Mouse (Mus musculus) liver, adult 2 months (tissue): ENCODE data around the gene Gm6176. TPM values are rescaled to one million over a fixed set of nuclear protein-coding genes. Genes with fewer than 3 reads are reported as not detected.
"Not testable (repeated sequence)": the region's sequence is repeated elsewhere in the genome, so short reads cannot be mapped to it uniquely, and the experiment has no call there.

Source experiments
- DNase-seq: peaks from one replicate; pipeline ENCODE4 v3.0.0-alpha.2; 2011; ENCODE audit warnings: low read depth, low spot score; ENCODE audit errors: extremely low read depth
- H3K27ac ChIP-seq: fragments of 200-500 bp; replicated peaks from 2 replicates; pipeline ENCODE4 v1.5.1; 2012; ENCODE audit warnings: low read depth, mild to moderate bottlenecking, control low read depth, inconsistent platforms, low read length; ENCODE audit not compliant: insufficient read depth
- H3K27me3 ChIP-seq: fragments of 200-500 bp; 2 replicates; pipeline ENCODE4 v1.6.1; 2012; ENCODE audit warnings: mild to moderate bottlenecking, moderate library complexity, low read length, inconsistent platforms; ENCODE audit not compliant: control insufficient read depth, insufficient read depth
- H3K36me3 ChIP-seq: fragments of 200-500 bp; 2 replicates; pipeline ENCODE4 v1.6.1; 2012; ENCODE audit warnings: low read length, inconsistent platforms; ENCODE audit not compliant: control insufficient read depth, insufficient read depth
- H3K4me1 ChIP-seq: fragments of 200-500 bp; 2 replicates; pipeline ENCODE4 v1.6.1; 2011; ENCODE audit warnings: low read length; ENCODE audit not compliant: control insufficient read depth, insufficient read depth
- H3K4me3 ChIP-seq: fragments of 200-500 bp; 2 replicates; pipeline ENCODE4 v1.5.1; 2011; ENCODE audit warnings: low read depth, mild to moderate bottlenecking, control low read depth, low read length, moderate library complexity; ENCODE audit not compliant: insufficient read depth
- H3K79me2 ChIP-seq: fragments of 200-500 bp; 2 replicates; pipeline ENCODE4 v1.6.1; 2012; ENCODE audit warnings: inconsistent platforms, mild to moderate bottlenecking, low read length, moderate library complexity; ENCODE audit not compliant: control insufficient read depth, insufficient read depth
- H3K9ac ChIP-seq: fragments of 200-500 bp; 2 replicates; pipeline ENCODE4 v1.6.1; 2012; ENCODE audit warnings: low read depth, mild to moderate bottlenecking, control low read depth, inconsistent platforms, low read length
- WGBS: fragments of 180-500 bp; shearing (Covaris S2); methylation state at CpG from one replicate; pipeline ENCODE4 v1.1.7; 2018; 5-methylcytosine and 5-hydroxymethylcytosine counted together
- polyA plus RNA-seq: library from polyadenylated mRNA; depleted of rRNA; stranded (reverse); fragments of >200 nt; gene quantifications from 2 replicates; pipeline ENCODE4 v1.2.3, GENCODE M21; 2012; rRNA removed
- total RNA-seq: library from RNA; depleted of rRNA; stranded (reverse); fragments of >200 nt; gene quantifications from 2 replicates; pipeline ENCODE4 v1.2.3, GENCODE M21; 2014; rRNA removed

Gm6176 gene
- not detected in 2 replicates for total RNA-seq
- not detected in 2 replicates for polyA plus RNA-seq

DNA sequence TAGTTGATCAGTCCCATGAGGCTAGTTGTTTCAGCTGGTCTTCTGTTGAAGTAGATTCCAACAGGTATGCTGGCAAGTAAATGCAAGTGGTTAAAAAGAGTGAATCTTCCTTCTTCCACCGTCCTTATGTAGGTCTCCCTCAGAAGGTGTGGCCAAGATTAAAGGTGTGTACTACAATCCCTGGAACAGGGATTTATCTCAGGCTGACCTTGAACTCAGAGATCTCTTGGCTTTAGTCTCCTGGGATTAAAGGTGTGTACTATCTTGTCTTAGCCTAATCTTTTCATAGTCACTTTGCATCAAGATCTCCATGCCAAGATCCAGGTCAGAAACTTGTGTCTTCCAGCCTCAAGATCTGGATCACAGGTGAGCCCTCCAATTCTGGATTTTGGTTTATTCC, at the start of gene Gm6176:
Gm6176 (minus strand) TSS at position 101 of the 400 bp plus-strand sequence.
- H3K9ac ChIP-seq, H3K27ac ChIP-seq, H3K36me3 ChIP-seq, H3K4me1 ChIP-seq, H3K27me3 ChIP-seq, H3K4me3 ChIP-seq, DNase-seq, H3K79me2 ChIP-seq: not testable (repeated sequence)
- no CpG with 5 or more reads among the region's 1 CpGs for WGBS

DNA sequence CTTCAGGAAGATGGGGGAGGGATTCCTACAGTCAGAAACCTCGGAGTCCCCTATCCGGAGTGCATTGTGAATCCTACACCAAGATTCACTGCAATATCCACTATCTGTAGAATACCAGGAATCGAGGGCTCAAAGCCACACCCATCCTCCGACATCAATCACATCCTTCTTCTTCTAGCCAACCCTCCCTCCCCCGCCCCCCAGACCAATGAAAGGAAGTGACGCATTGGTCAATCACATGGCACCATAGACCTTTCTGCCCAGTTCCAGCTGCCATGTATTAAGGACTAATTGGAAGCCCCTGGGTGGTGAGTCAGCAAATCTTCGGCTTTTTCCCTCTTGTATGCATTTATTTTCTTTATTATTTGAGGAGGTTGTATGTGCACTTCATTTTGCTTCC, 12.7 kb upstream of the Gm6176 start, which contains the start of gene Vmn1r139:
Vmn1r139 (plus strand) TSS at position 301 of the 400 bp plus-strand sequence.
- H3K4me3 ChIP-seq, DNase-seq, H3K9ac ChIP-seq, H3K27me3 ChIP-seq, H3K36me3 ChIP-seq, H3K79me2 ChIP-seq, H3K4me1 ChIP-seq, H3K27ac ChIP-seq: not testable (repeated sequence)
- no CpG with 5 or more reads among the region's 7 CpGs for WGBS

- not testable (repeated sequence) for H3K27me3 ChIP-seq, H3K4me3 ChIP-seq, H3K27ac ChIP-seq, H3K9ac ChIP-seq, H3K79me2 ChIP-seq, H3K36me3 ChIP-seq, DNase-seq, H3K4me1 ChIP-seq
- WGBS = no CpG with 5 or more reads among the region's 2 CpGs
Measured at GRCm38 (mm10) chr7:22028797-22029196, 27.3 kb downstream of the Gm6176 start, which contains the start of gene Vmn1r138. Gene Vmn1r138, minus strand, starts transcription at chr7:22028897.

Other genes starting within 250 kb of the Gm6176 start
- gene Vmn1r135, start 224.0 kb downstream of the Gm6176 start, total RNA-seq = not detected in 2 replicates
- gene Vmn1r135, start 224.0 kb downstream of the Gm6176 start, polyA plus RNA-seq = not detected in 2 replicates
- gene Gm5725, start 212.0 kb downstream of the Gm6176 start, total RNA-seq = not detected in 2 replicates
- not detected in 2 replicates for gene Gm5725, start 212.0 kb downstream of the Gm6176 start, polyA plus RNA-seq
- not detected in 2 replicates for gene Gm5891, start 135.0 kb downstream of the Gm6176 start, total RNA-seq
- not detected in 2 replicates for gene Gm5891, start 135.0 kb downstream of the Gm6176 start, polyA plus RNA-seq
- not detected in 2 replicates for gene Vmn1r137, start 61.7 kb downstream of the Gm6176 start, total RNA-seq
- not detected in 2 replicates for gene Vmn1r137, start 61.7 kb downstream of the Gm6176 start, polyA plus RNA-seq
- gene Vmn1r138, start 27.4 kb downstream of the Gm6176 start, total RNA-seq = not detected in 2 replicates
- not detected in 2 replicates for gene Vmn1r138, start 27.4 kb downstream of the Gm6176 start, polyA plus RNA-seq
- gene Vmn1r139, start 12.8 kb upstream of the Gm6176 start, total RNA-seq = not detected in 2 replicates
- gene Vmn1r139, start 12.8 kb upstream of the Gm6176 start, polyA plus RNA-seq = not detected in 2 replicates
- gene Gm16451, start 61.9 kb upstream of the Gm6176 start, total RNA-seq = not detected in 2 replicates
- not detected in 2 replicates for gene Gm16451, start 61.9 kb upstream of the Gm6176 start, polyA plus RNA-seq
- gene Gm10666, start 78.4 kb upstream of the Gm6176 start, total RNA-seq = not detected in 2 replicates
- gene Gm10666, start 78.4 kb upstream of the Gm6176 start, polyA plus RNA-seq = not detected in 2 replicates
- not detected in 2 replicates for gene Vmn1r142, start 107.7 kb upstream of the Gm6176 start, total RNA-seq
- gene Vmn1r142, start 107.7 kb upstream of the Gm6176 start, polyA plus RNA-seq = not detected in 2 replicates
- not detected in 2 replicates for gene Vmn1r143, start 133.1 kb upstream of the Gm6176 start, total RNA-seq
- gene Vmn1r143, start 133.1 kb upstream of the Gm6176 start, polyA plus RNA-seq = not detected in 2 replicates
- gene Gm8653, start 145.0 kb upstream of the Gm6176 start, total RNA-seq = not detected in 2 replicates
- not detected in 2 replicates for gene Gm8653, start 145.0 kb upstream of the Gm6176 start, polyA plus RNA-seq
- gene Gm8453, start 173.2 kb upstream of the Gm6176 start, total RNA-seq = not detected in 2 replicates
- gene Gm8453, start 173.2 kb upstream of the Gm6176 start, polyA plus RNA-seq = not detected in 2 replicates